Mouse (Mus musculus): Measurements from ENCODE around the gene Gm15517. TPM values are rescaled to one million over a fixed set of nuclear protein-coding genes. Genes with fewer than 3 reads are reported as not detected.
"Not testable (repeated sequence)": the region's sequence is repeated elsewhere in the genome, so short reads cannot be mapped to it uniquely, and the experiment has no call there.

The Gm15517 gene
- total RNA-seq, 2 experiments from 2014 or later, result not detected

- ATAC-seq (replicated peaks; ENCODE audit: poor library complexity), result no peak
Measured at GRCm38 (mm10) chr7:44268117-44268516, 6.9 kb downstream of the Gm15517 start.

GRCm38 (mm10) chr7:44269397-44269796 is 8.2 kb downstream of the Gm15517 start:
- ATAC-seq (replicated peaks; ENCODE audit: poor library complexity), result peak; percentile 72

GRCm38 (mm10) chr7:44271309-44271708 is 10.1 kb downstream of the Gm15517 start:
- ATAC-seq (replicated peaks; ENCODE audit: poor library complexity), result peak; percentile 44; the same call in 1 of the 2 replicates

GRCm38 (mm10) chr7:44272546-44272945 is 11.3 kb downstream of the Gm15517 start:
- ATAC-seq (replicated peaks; ENCODE audit: poor library complexity), result peak; percentile 57

- ATAC-seq (replicated peaks; ENCODE audit: poor library complexity), result no peak
Measured at GRCm38 (mm10) chr7:44273446-44273845, 12.2 kb downstream of the Gm15517 start.

GRCm38 (mm10) chr7:44274096-44274495 is 12.8 kb downstream of the Gm15517 start:
- ATAC-seq (replicated peaks; ENCODE audit: poor library complexity), result no peak

- no peak for ATAC-seq (replicated peaks; ENCODE audit: poor library complexity)
Measured at GRCm38 (mm10) chr7:44275546-44275945, 14.3 kb downstream of the Gm15517 start.

- ATAC-seq (replicated peaks; ENCODE audit: poor library complexity), result no peak
Measured at GRCm38 (mm10) chr7:44276461-44277249, 15.4 kb downstream of the Gm15517 start.

GRCm38 (mm10) chr7:44277250-44277622 is 16.0 kb downstream of the Gm15517 start:
- ATAC-seq (replicated peaks; ENCODE audit: poor library complexity), result peak; percentile 61

GRCm38 (mm10) chr7:44280959-44281358 is 19.7 kb downstream of the Gm15517 start:
- peak; percentile 89 for ATAC-seq (replicated peaks; ENCODE audit: poor library complexity)

- no peak for ATAC-seq (replicated peaks; ENCODE audit: poor library complexity)
Measured at GRCm38 (mm10) chr7:44281586-44281985, 20.3 kb downstream of the Gm15517 start.

GRCm38 (mm10) chr7:44287760-44288159 is 26.5 kb downstream of the Gm15517 start:
- no peak for ATAC-seq (replicated peaks; ENCODE audit: poor library complexity)

GRCm38 (mm10) chr7:44290986-44291385 is 29.7 kb downstream of the Gm15517 start:
- ATAC-seq (replicated peaks; ENCODE audit: poor library complexity), result no peak

- ATAC-seq (replicated peaks; ENCODE audit: poor library complexity), result no peak
Measured at GRCm38 (mm10) chr7:44291418-44291817, 30.2 kb downstream of the Gm15517 start.

- not testable (repeated sequence) for ATAC-seq (replicated peaks; ENCODE audit: poor library complexity)
Measured at GRCm38 (mm10) chr7:44297501-44297900, 36.3 kb downstream of the Gm15517 start.

- ATAC-seq (replicated peaks; ENCODE audit: poor library complexity), result no peak
Measured at GRCm38 (mm10) chr7:44303346-44304340, 42.4 kb downstream of the Gm15517 start.

GRCm38 (mm10) chr7:44304463-44304774 is 43.2 kb downstream of the Gm15517 start:
- peak; percentile 5 for ATAC-seq (replicated peaks; ENCODE audit: poor library complexity)

GRCm38 (mm10) chr7:44304775-44305641 is 43.8 kb downstream of the Gm15517 start:
- peak; percentile 83 for ATAC-seq (replicated peaks; ENCODE audit: poor library complexity)

GRCm38 (mm10) chr7:44305686-44306085 is 44.4 kb downstream of the Gm15517 start:
- no peak for ATAC-seq (replicated peaks; ENCODE audit: poor library complexity)

GRCm38 (mm10) chr7:44306516-44307240 is 45.4 kb downstream of the Gm15517 start, which contains the start of gene Clec11a:
Gene Clec11a, minus strand, starts transcription at chr7:44306902.
- no peak for ATAC-seq (replicated peaks; ENCODE audit: poor library complexity)

Data from megakaryocyte progenitor cell, adult 5-6 weeks (primary cell).